Mouse (Mus musculus): Measurements from ENCODE around the gene Chrnb2. TPM values are rescaled to one million over a fixed set of nuclear protein-coding genes. Genes with fewer than 3 reads are reported as not detected.
A peak's percentile ranks its signal among the peaks of the same experiment; 100 is the strongest.

Chrnb2 gene
- total and polyA plus RNA-seq, 2 experiments from 2014 or later: 16.2 to 45.6 TPM

DNA sequence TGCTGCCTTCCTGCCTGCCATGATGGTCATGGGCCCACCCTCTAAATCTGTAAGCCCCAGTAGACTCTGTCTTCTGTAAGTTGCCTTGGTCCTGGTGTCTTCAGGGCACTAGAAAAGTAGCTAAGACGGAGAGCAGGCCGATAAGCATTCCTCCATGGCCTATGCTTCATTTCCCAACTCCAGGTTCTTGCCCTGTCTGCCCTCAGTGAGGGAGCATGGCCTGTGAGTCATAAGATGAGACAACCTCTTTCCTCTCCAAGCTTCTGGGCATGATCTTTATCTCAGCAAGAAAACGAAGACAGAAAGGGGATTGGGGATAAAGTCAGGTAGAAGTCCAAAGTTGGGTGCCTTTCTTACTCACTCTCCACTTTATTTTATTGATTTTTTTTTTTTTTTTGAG, 34.1 kb upstream of the Chrnb2 start:
- Histone ChIP-seq H3K27me3 (ENCODE audit: insufficient read depth, low read length) (no peaks in the 10 kb centered on the region), H3K4me2 (ENCODE audit: low read depth, low read length) (no peak overlapping the region), H3K27ac (no peak overlapping the region), H3K36me3 (ENCODE audit: insufficient read depth, low read length) (no peaks in the 10 kb centered on the region), H3K9ac (replicated peaks; ENCODE audit: low read length) (no peak overlapping the region), H3K4me1 (ENCODE audit: insufficient read depth, low read length) (no peaks in the 10 kb centered on the region), H3K4me3 (ENCODE audit: low read length) (no peak overlapping the region), H3K9me3 (ENCODE audit: low read length) (no peaks in the 10 kb centered on the region)
- ATAC-seq: no peak
- no peak for TF ChIP-seq CTCF (IDR thresholded peaks at IDR 0.05; ENCODE audit: low read depth)
- WGBS: 93% methylated on average over 3 of the region's 3 CpGs
- DNase-seq (ENCODE audit: low spot score): no peak

GRCm38 (mm10) chr3:89796358-89796757, 31.9 kb upstream of the Chrnb2 start:
- no peak for TF ChIP-seq CTCF (IDR thresholded peaks at IDR 0.05; ENCODE audit: low read depth)
- H3K9ac ChIP-seq (replicated peaks; ENCODE audit: low read length): no peak overlapping the region
- ATAC-seq: no peak
- no peak overlapping the region for H3K4me2 ChIP-seq (ENCODE audit: low read depth, low read length)
- 50% methylated on average over 4 of the region's 4 CpGs for WGBS
- no peaks in the 10 kb centered on the region for H3K36me3 ChIP-seq (ENCODE audit: insufficient read depth, low read length)
- H3K4me1 ChIP-seq (ENCODE audit: insufficient read depth, low read length): no peaks in the 10 kb centered on the region
- no peak overlapping the region for H3K27ac ChIP-seq
- H3K9me3 ChIP-seq (ENCODE audit: low read length): no peaks in the 10 kb centered on the region
- no peaks in the 10 kb centered on the region for H3K27me3 ChIP-seq (ENCODE audit: insufficient read depth, low read length)
- no peak for DNase-seq (ENCODE audit: low spot score)
- no peak overlapping the region for H3K4me3 ChIP-seq (ENCODE audit: low read length)

- no peaks in the 10 kb centered on the region for H3K27me3 ChIP-seq (ENCODE audit: insufficient read depth, low read length)
- no peaks in the 10 kb centered on the region for H3K4me1 ChIP-seq (ENCODE audit: insufficient read depth, low read length)
- H3K27ac ChIP-seq: no peak overlapping the region
- H3K36me3 ChIP-seq (ENCODE audit: insufficient read depth, low read length): no peaks in the 10 kb centered on the region
- no peaks in the 10 kb centered on the region for H3K9me3 ChIP-seq (ENCODE audit: low read length)
- no peak overlapping the region for H3K4me2 ChIP-seq (ENCODE audit: low read depth, low read length)
- H3K4me3 ChIP-seq (ENCODE audit: low read length): no peak overlapping the region
- ATAC-seq (no peak), DNase-seq (ENCODE audit: low spot score) (peak; percentile 11)
- 53% methylated on average over 5 of the region's 5 CpGs for WGBS
- no peak overlapping the region for H3K9ac ChIP-seq (replicated peaks; ENCODE audit: low read length)
- peak; percentile 45 for TF ChIP-seq CTCF (IDR thresholded peaks at IDR 0.05; ENCODE audit: low read depth)
Measured at GRCm38 (mm10) chr3:89795746-89796145, 31.3 kb upstream of the Chrnb2 start.

- Histone ChIP-seq H3K9me3 (ENCODE audit: low read length) (no peaks in the 10 kb centered on the region), H3K4me3 (ENCODE audit: low read length) (no peak overlapping the region), H3K36me3 (ENCODE audit: insufficient read depth, low read length) (no peaks in the 10 kb centered on the region), H3K4me2 (ENCODE audit: low read depth, low read length) (no peak overlapping the region), H3K9ac (replicated peaks; ENCODE audit: low read length) (no peak overlapping the region), H3K27ac (no peak overlapping the region), H3K27me3 (ENCODE audit: insufficient read depth, low read length) (no peaks in the 10 kb centered on the region), H3K4me1 (ENCODE audit: insufficient read depth, low read length) (no peaks in the 10 kb centered on the region)
- TF ChIP-seq CTCF (IDR thresholded peaks at IDR 0.05; ENCODE audit: low read depth): no peak
- 52% methylated on average over 2 of the region's 2 CpGs for WGBS
- ATAC-seq (no peak), DNase-seq (ENCODE audit: low spot score) (no peak)
Measured at GRCm38 (mm10) chr3:89794616-89795015, 30.2 kb upstream of the Chrnb2 start.

GRCm38 (mm10) chr3:89788680-89789352, 24.4 kb upstream of the Chrnb2 start:
- no peak overlapping the region for H3K27ac ChIP-seq
- DNase-seq (ENCODE audit: low spot score) (no peak), ATAC-seq (no peak)
- no peaks in the 10 kb centered on the region for H3K9me3 ChIP-seq (ENCODE audit: low read length)
- H3K27me3 ChIP-seq (ENCODE audit: insufficient read depth, low read length): no peaks in the 10 kb centered on the region
- WGBS: 62% methylated on average over 16 of the region's 16 CpGs
- H3K4me3 ChIP-seq (ENCODE audit: low read length): no peak overlapping the region
- no peaks in the 10 kb centered on the region for H3K36me3 ChIP-seq (ENCODE audit: insufficient read depth, low read length)
- TF ChIP-seq CTCF (IDR thresholded peaks at IDR 0.05; ENCODE audit: low read depth): peak; percentile 19
- no peak overlapping the region for H3K4me2 ChIP-seq (ENCODE audit: low read depth, low read length)
- H3K9ac ChIP-seq (replicated peaks; ENCODE audit: low read length): no peak overlapping the region
- H3K4me1 ChIP-seq (ENCODE audit: insufficient read depth, low read length): no peaks in the 10 kb centered on the region

- no peak for ATAC-seq
- Histone ChIP-seq H3K9ac (replicated peaks; ENCODE audit: low read length) (no peak overlapping the region), H3K4me1 (ENCODE audit: insufficient read depth, low read length) (no peaks in the 10 kb centered on the region), H3K4me3 (ENCODE audit: low read length) (no peak overlapping the region), H3K4me2 (ENCODE audit: low read depth, low read length) (no peak overlapping the region), H3K36me3 (ENCODE audit: insufficient read depth, low read length) (peaks cover 19% of the 10 kb centered on the region), H3K27me3 (ENCODE audit: insufficient read depth, low read length) (no peaks in the 10 kb centered on the region), H3K27ac (no peak overlapping the region), H3K9me3 (ENCODE audit: low read length) (no peaks in the 10 kb centered on the region)
- WGBS: 80% methylated on average over 6 of the region's 6 CpGs
- DNase-seq (ENCODE audit: low spot score): no peak
- no peak for TF ChIP-seq CTCF (IDR thresholded peaks at IDR 0.05; ENCODE audit: low read depth)
Measured at GRCm38 (mm10) chr3:89786275-89786674, 21.8 kb upstream of the Chrnb2 start.

DNA sequence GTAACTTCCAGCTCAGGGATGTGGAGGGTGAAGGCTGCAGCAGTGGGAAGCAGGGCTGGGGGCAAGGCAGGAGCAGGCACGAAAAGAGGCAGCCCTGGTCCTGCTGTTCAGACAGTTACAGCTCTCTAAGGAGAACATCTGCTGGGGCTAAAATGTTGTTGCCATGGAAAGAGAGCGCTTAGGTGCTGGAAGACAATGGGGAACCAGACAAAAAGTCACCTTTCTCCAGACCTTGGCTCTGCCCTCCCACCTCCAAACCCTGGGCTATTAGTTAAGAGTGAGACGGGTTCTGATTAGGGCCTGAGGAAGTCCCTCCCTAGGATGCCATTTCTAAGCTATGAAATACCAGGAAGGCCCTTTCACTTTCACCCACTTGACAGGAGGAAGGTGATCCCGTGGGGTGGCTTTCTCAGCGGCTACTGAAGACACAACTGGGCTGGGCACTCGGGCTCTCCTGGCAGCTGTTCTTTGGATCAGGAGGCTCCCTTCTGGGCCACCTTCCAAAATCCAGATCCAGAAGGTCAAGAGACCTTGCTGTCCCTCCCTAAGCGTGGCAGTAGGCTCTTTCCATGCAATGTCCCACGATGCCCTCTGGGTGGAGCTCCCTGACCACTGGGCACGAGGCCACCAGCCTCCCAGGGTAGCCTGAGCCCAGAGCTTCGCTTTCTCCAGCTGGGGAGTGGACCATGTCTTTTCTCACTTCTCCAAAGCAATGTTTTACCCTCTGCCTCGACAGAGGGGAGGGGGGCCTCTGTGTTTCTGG, 20.7 kb upstream of the Chrnb2 start:
- H3K27ac ChIP-seq: 0 out of 2 replicates have a peak overlapping the region, but pooled peaks have one; percentile 8
- DNase-seq (ENCODE audit: low spot score) (peak; percentile 86), ATAC-seq (peak; percentile 88)
- H3K9ac ChIP-seq (replicated peaks; ENCODE audit: low read length): no peak overlapping the region
- no peaks in the 10 kb centered on the region for H3K4me1 ChIP-seq (ENCODE audit: insufficient read depth, low read length)
- H3K4me2 ChIP-seq (ENCODE audit: low read depth, low read length): peak overlapping the region; percentile 25; the same call in 1 of the 2 replicates
- TF ChIP-seq CTCF (IDR thresholded peaks at IDR 0.05; ENCODE audit: low read depth): peak; percentile 87
- H3K4me3 ChIP-seq (ENCODE audit: low read length): no peak overlapping the region
- no peaks in the 10 kb centered on the region for H3K9me3 ChIP-seq (ENCODE audit: low read length)
- peaks cover 30% of the 10 kb centered on the region for H3K36me3 ChIP-seq (ENCODE audit: insufficient read depth, low read length)
- H3K27me3 ChIP-seq (ENCODE audit: insufficient read depth, low read length): no peaks in the 10 kb centered on the region
- 15% methylated on average over 11 of the region's 11 CpGs for WGBS

Data from hindbrain, postnatal 0 days (tissue).